Mouse (Mus musculus) limb, embryonic 15.5 days (tissue): ENCODE data around the gene Psmc5. TPM values are rescaled to one million over a fixed set of nuclear protein-coding genes. Genes with fewer than 3 reads are reported as not detected.

Experiments
- ATAC-seq: fragments of 200-750 bp; cut with Nextera tagmentation; 2 replicates; pipeline ENCODE4 v1.8.0; 2017; ENCODE audit warnings: low read depth, moderate TSS enrichment; ENCODE audit not compliant: insufficient number of reproducible peaks, low FRiP score, low TSS enrichment
- H3K27ac ChIP-seq: fragments of 300-500 bp; sonication (generic); 2 replicates; pipeline ENCODE4 v1.5.1; 2015; ENCODE audit warnings: moderate library complexity, mild to moderate bottlenecking, inconsistent platforms
- H3K27me3 ChIP-seq: fragments of 300-500 bp; sonication (generic); 2 replicates; pipeline ENCODE4 v1.6.1; 2015; ENCODE audit warnings: inconsistent platforms
- H3K36me3 ChIP-seq: fragments of 300-500 bp; sonication (generic); 2 replicates; pipeline ENCODE4 v1.6.1; 2015; ENCODE audit warnings: inconsistent platforms
- H3K4me1 ChIP-seq: fragments of 300-500 bp; sonication (generic); 2 replicates; pipeline ENCODE4 v1.6.1; 2015; ENCODE audit warnings: inconsistent platforms
- H3K4me2 ChIP-seq: fragments of 300-500 bp; sonication (generic); 2 replicates; pipeline ENCODE4 v1.6.1; 2015; ENCODE audit warnings: mild to moderate bottlenecking, inconsistent platforms
- H3K4me3 ChIP-seq: fragments of 300-500 bp; sonication (generic); 2 replicates; pipeline ENCODE4 v1.5.1; 2015; ENCODE audit warnings: mild to moderate bottlenecking, inconsistent platforms
- H3K9ac ChIP-seq: fragments of 300-500 bp; sonication (generic); 2 replicates; pipeline ENCODE4 v1.6.1; 2015; ENCODE audit warnings: inconsistent platforms
- H3K9me3 ChIP-seq: fragments of 300-500 bp; sonication (generic); 2 replicates; pipeline ENCODE4 v1.6.1; 2016; ENCODE audit warnings: inconsistent platforms
- WGBS: fragments of 180-500 bp; shearing (Covaris S2); methylation state at CpG from one replicate; pipeline ENCODE4 v1.1.7; 2015; 5-methylcytosine and 5-hydroxymethylcytosine counted together
- polyA plus RNA-seq: library from polyadenylated mRNA; unstranded; fragments of >200 nt; fragmentation: Nextera tagmentation; extraction: Ambion mirVana; gene quantifications from 2 replicates; pipeline ENCODE4 v1.2.1, GENCODE M21; 2015

Gene Psmc5
- polyA plus RNA-seq, 1 experiment from 2014 or later, result 276 TPM

- 25% methylated on average over 5 of the region's 5 CpGs for WGBS
- Histone ChIP-seq H3K36me3 (peaks cover 16% of the 10 kb centered on the region), H3K27ac (peak overlapping the region; percentile 97), H3K4me1 (peaks cover 75% of the 10 kb centered on the region), H3K4me2 (peak overlapping the region; percentile 72), H3K9me3 (no peaks in the 10 kb centered on the region), H3K27me3 (no peaks in the 10 kb centered on the region), H3K4me3 (peak overlapping the region; percentile 99), H3K9ac (peak overlapping the region; percentile 99; the same call in 1 of the 2 replicates)
- no peak for ATAC-seq
These were observed 15.3 kb downstream of the Psmc5 start for GRCm38 (mm10) chr11:106271131-106271793.

GRCm38 (mm10) chr11:106271794-106272643 lies 16.1 kb downstream of the Psmc5 start:
- Histone ChIP-seq H3K4me2 (peak overlapping the region; percentile 72), H3K36me3 (peaks cover 8% of the 10 kb centered on the region), H3K4me3 (peak overlapping the region; percentile 99), H3K9ac (peak overlapping the region; percentile 99), H3K4me1 (peaks cover 78% of the 10 kb centered on the region), H3K9me3 (no peaks in the 10 kb centered on the region), H3K27me3 (no peaks in the 10 kb centered on the region), H3K27ac (peak overlapping the region; percentile 97)
- ATAC-seq, result no peak
- WGBS, result under 1% methylated on average over 41 of the region's 41 CpGs

- H3K4me3 ChIP-seq, result peak within 1 kb of the TSS; percentile 99
- peaks cover 71% of the 10 kb centered on the region for H3K4me1 ChIP-seq
- H3K27ac ChIP-seq, result peak within 1 kb of the TSS; percentile 97
- no peaks in the 10 kb centered on the region for H3K9me3 ChIP-seq
- H3K27me3 ChIP-seq, result no peaks in the 10 kb centered on the region
- peak within 1 kb of the TSS; percentile 72 for H3K4me2 ChIP-seq
- H3K9ac ChIP-seq, result peak within 1 kb of the TSS; percentile 99
- peak; percentile 90 for ATAC-seq
- H3K36me3 ChIP-seq, result 0 out of 2 replicates have a peak, but pooled peaks cover 4% of the 10 kb centered on the region
- WGBS, result under 1% methylated on average over 71 of the region's 72 CpGs
These were observed 16.8 kb downstream of the Psmc5 start, which contains the start of gene Smarcd2 for GRCm38 (mm10) chr11:106272644-106273310. Gene Smarcd2 (minus strand): TSS chr11:106272972.

GRCm38 (mm10) chr11:106273311-106273684 lies 17.3 kb downstream of the Psmc5 start:
- Histone ChIP-seq H3K27me3 (no peaks in the 10 kb centered on the region), H3K4me3 (peak overlapping the region; percentile 99), H3K36me3 (0 out of 2 replicates have a peak, but pooled peaks cover 4% of the 10 kb centered on the region), H3K4me1 (peaks cover 65% of the 10 kb centered on the region), H3K9me3 (no peaks in the 10 kb centered on the region), H3K27ac (peak overlapping the region; percentile 97), H3K4me2 (peak overlapping the region; percentile 72), H3K9ac (no peak overlapping the region)
- no peak for ATAC-seq
- WGBS, result 9% methylated on average over 16 of the region's 16 CpGs

- H3K27me3 ChIP-seq, result no peaks in the 10 kb centered on the region
- 90% methylated on average over 6 of the region's 6 CpGs for WGBS
- peak overlapping the region; percentile 72; the same call in 1 of the 2 replicates for H3K4me2 ChIP-seq
- peaks cover 60% of the 10 kb centered on the region for H3K4me1 ChIP-seq
- no peak for ATAC-seq
- H3K9ac ChIP-seq, result no peak overlapping the region
- no peak overlapping the region for H3K4me3 ChIP-seq
- 0 out of 2 replicates have a peak, but pooled peaks cover 4% of the 10 kb centered on the region for H3K36me3 ChIP-seq
- H3K9me3 ChIP-seq, result no peaks in the 10 kb centered on the region
- peak overlapping the region; percentile 97 for H3K27ac ChIP-seq
These were observed 17.9 kb downstream of the Psmc5 start for GRCm38 (mm10) chr11:106273811-106274210.

- peaks cover 55% of the 10 kb centered on the region for H3K4me1 ChIP-seq
- H3K9ac ChIP-seq, result no peak overlapping the region
- no peak overlapping the region for H3K4me2 ChIP-seq
- no peak overlapping the region for H3K4me3 ChIP-seq
- no peaks in the 10 kb centered on the region for H3K9me3 ChIP-seq
- peak overlapping the region; percentile 97 for H3K27ac ChIP-seq
- 0 out of 2 replicates have a peak, but pooled peaks cover 4% of the 10 kb centered on the region for H3K36me3 ChIP-seq
- no peak for ATAC-seq
- WGBS, result 79% methylated on average over 1 of the region's 1 CpGs
- H3K27me3 ChIP-seq, result no peaks in the 10 kb centered on the region
These were observed 18.4 kb downstream of the Psmc5 start for GRCm38 (mm10) chr11:106274374-106274773.

- H3K9me3 ChIP-seq, result no peaks in the 10 kb centered on the region
- H3K4me1 ChIP-seq, result peaks cover 51% of the 10 kb centered on the region
- WGBS, result 43% methylated on average over 7 of the region's 7 CpGs
- H3K4me3 ChIP-seq, result no peak overlapping the region
- H3K36me3 ChIP-seq, result 0 out of 2 replicates have a peak, but pooled peaks cover 4% of the 10 kb centered on the region
- peak overlapping the region; percentile 97 for H3K27ac ChIP-seq
- no peak overlapping the region for H3K4me2 ChIP-seq
- ATAC-seq, result 0 out of 2 replicates have a peak, but pooled peaks have one; percentile 30
- no peaks in the 10 kb centered on the region for H3K27me3 ChIP-seq
- no peak overlapping the region for H3K9ac ChIP-seq
These were observed 19.0 kb downstream of the Psmc5 start for GRCm38 (mm10) chr11:106274971-106275411.

- no peak within 1 kb of the TSS for H3K9ac ChIP-seq
- no peak for ATAC-seq
- peak within 1 kb of the TSS; percentile 24 for H3K4me3 ChIP-seq
- H3K4me1 ChIP-seq, result peaks cover 37% of the 10 kb centered on the region
- peak within 1 kb of the TSS; percentile 46 for H3K4me2 ChIP-seq
- H3K27ac ChIP-seq, result peak within 1 kb of the TSS; percentile 97
- 7% methylated on average over 25 of the region's 25 CpGs for WGBS
- H3K36me3 ChIP-seq, result no peaks in the 10 kb centered on the region
- H3K9me3 ChIP-seq, result no peaks in the 10 kb centered on the region
- H3K27me3 ChIP-seq, result no peaks in the 10 kb centered on the region
These were observed 20.5 kb downstream of the Psmc5 start, which contains the start of gene Tcam1 for GRCm38 (mm10) chr11:106276454-106276853. Gene Tcam1 (plus strand): TSS chr11:106276672.

GRCm38 (mm10) chr11:106282452-106282851 lies 26.5 kb downstream of the Psmc5 start:
- H3K9ac ChIP-seq, result no peak overlapping the region
- no peak overlapping the region for H3K4me2 ChIP-seq
- H3K36me3 ChIP-seq, result no peaks in the 10 kb centered on the region
- no peak overlapping the region for H3K27ac ChIP-seq
- no peaks in the 10 kb centered on the region for H3K27me3 ChIP-seq
- no peak for ATAC-seq
- 79% methylated on average over 6 of the region's 6 CpGs for WGBS
- no peaks in the 10 kb centered on the region for H3K9me3 ChIP-seq
- H3K4me1 ChIP-seq, result peaks cover 14% of the 10 kb centered on the region
- no peak overlapping the region for H3K4me3 ChIP-seq

GRCm38 (mm10) chr11:106283371-106283770 lies 27.4 kb downstream of the Psmc5 start:
- no peak for ATAC-seq
- WGBS, result 72% methylated on average over 4 of the region's 4 CpGs
- no peak overlapping the region for H3K4me3 ChIP-seq

GRCm38 (mm10) chr11:106284126-106284525 lies 28.2 kb downstream of the Psmc5 start:
- Histone ChIP-seq H3K27me3 (no peaks in the 10 kb centered on the region), H3K9ac (no peak overlapping the region), H3K4me3 (no peak overlapping the region), H3K4me2 (no peak overlapping the region), H3K36me3 (no peaks in the 10 kb centered on the region), H3K9me3 (no peaks in the 10 kb centered on the region), H3K27ac (no peak overlapping the region), H3K4me1 (peaks cover 19% of the 10 kb centered on the region)
- WGBS, result 72% methylated on average over 8 of the region's 8 CpGs
- ATAC-seq, result no peak

More at GRCm38 (mm10) chr11:106283371-106283770, 27.4 kb downstream of the Psmc5 start:
- Histone ChIP-seq H3K4me1 (peaks cover 19% of the 10 kb centered on the region), H3K9ac (no peak overlapping the region), H3K9me3 (no peaks in the 10 kb centered on the region), H3K4me2 (no peak overlapping the region), H3K36me3 (no peaks in the 10 kb centered on the region), H3K27me3 (no peaks in the 10 kb centered on the region), H3K27ac (no peak overlapping the region)
